Mouse (Mus musculus) lung, embryonic 14.5 days (tissue): ENCODE results near the gene Dnajc8. TPM values are rescaled to one million over a fixed set of nuclear protein-coding genes. Genes with fewer than 3 reads are reported as not detected.
A peak's percentile ranks its signal among the peaks of the same experiment; 100 is the strongest.
"Not testable (repeated sequence)": the region's sequence is repeated elsewhere in the genome, so short reads cannot be mapped to it uniquely, and the experiment has no call there.

Experiments
- ATAC-seq: fragments of 200-750 bp; cut with Nextera tagmentation; 2 replicates; pipeline ENCODE4 v1.8.0; 2017; ENCODE audit warnings: mild to moderate bottlenecking, moderate TSS enrichment, moderate library complexity; ENCODE audit not compliant: insufficient read depth
- DNase-seq: peaks from one replicate; pipeline ENCODE4 v3.0.0-alpha.2; 2015
- H3K27ac ChIP-seq: fragments of 300-500 bp; sonication (generic); 2 replicates; pipeline ENCODE4 v1.5.1; 2014; ENCODE audit warnings: low read depth, mild to moderate bottlenecking, moderate library complexity
- H3K27me3 ChIP-seq: fragments of 300-500 bp; sonication (generic); 2 replicates; pipeline ENCODE4 v1.6.1; 2014; ENCODE audit warnings: low read length, control low read depth; ENCODE audit not compliant: insufficient read depth
- H3K36me3 ChIP-seq: fragments of 300-500 bp; sonication (generic); 2 replicates; pipeline ENCODE4 v1.6.1; 2014; ENCODE audit warnings: control low read depth; ENCODE audit not compliant: insufficient read depth
- H3K4me1 ChIP-seq: fragments of 300-500 bp; sonication (generic); 2 replicates; pipeline ENCODE4 v1.6.1; 2014; ENCODE audit warnings: antibody characterized with exemption, control low read depth; ENCODE audit not compliant: insufficient read depth
- H3K4me2 ChIP-seq: fragments of 300-500 bp; sonication (generic); 2 replicates; pipeline ENCODE4 v1.6.1; 2014; ENCODE audit warnings: mild to moderate bottlenecking
- H3K4me3 ChIP-seq: fragments of 300-500 bp; sonication (generic); 2 replicates; pipeline ENCODE4 v1.5.1; 2014; ENCODE audit warnings: low read depth, low read length
- H3K9ac ChIP-seq: fragments of 300-500 bp; sonication (generic); 2 replicates; pipeline ENCODE4 v1.6.1; 2014
- H3K9me3 ChIP-seq: fragments of 300-500 bp; sonication (generic); 2 replicates; pipeline ENCODE4 v1.6.1; 2016; ENCODE audit warnings: low read depth, low read length, control low read depth
- CTCF ChIP-seq: IDR thresholded peaks from 2 replicates; pipeline ENCODE4 v1.5.1; 2016; ENCODE audit warnings: antibody characterized with exemption, low read depth
- WGBS: fragments of 180-500 bp; shearing (Covaris S2); extraction: QIAGEN DNeasy Blood & Tissue Kit; methylation state at CpG from one replicate; pipeline ENCODE4 v1.1.7; 2014; 5-methylcytosine and 5-hydroxymethylcytosine counted together
- polyA plus RNA-seq: library from polyadenylated mRNA; unstranded; fragments of >200 nt; fragmentation: Nextera tagmentation; extraction: Ambion mirVana; gene quantifications from 2 replicates; pipeline ENCODE4 v1.2.1, GENCODE M21; 2014

Dnajc8 gene
- polyA plus RNA-seq, 1 experiment from 2014 or later, result 191 TPM

GRCm38 (mm10) chr4:132588512-132588911 is 53.2 kb downstream of the Dnajc8 start:
- H3K27me3 ChIP-seq, result no peaks in the 10 kb centered on the region

GRCm38 (mm10) chr4:132590642-132591041 is 55.3 kb downstream of the Dnajc8 start:
- no peaks in the 10 kb centered on the region for H3K27me3 ChIP-seq
- H3K27ac ChIP-seq, result no peak overlapping the region
- DNase-seq (no peak), ATAC-seq (no peak)
- H3K36me3 ChIP-seq, result no peaks in the 10 kb centered on the region
- H3K9ac ChIP-seq, result no peak overlapping the region
- no peak for TF ChIP-seq CTCF
- H3K9me3 ChIP-seq, result no peaks in the 10 kb centered on the region
- H3K4me2 ChIP-seq, result no peak overlapping the region
- no peak overlapping the region for H3K4me3 ChIP-seq
- H3K4me1 ChIP-seq, result no peaks in the 10 kb centered on the region
- WGBS, result 65% methylated on average over 10 of the region's 10 CpGs

More at GRCm38 (mm10) chr4:132588512-132588911, 53.2 kb downstream of the Dnajc8 start:
- Histone ChIP-seq H3K36me3 (no peaks in the 10 kb centered on the region), H3K9ac (no peak overlapping the region), H3K4me3 (no peak overlapping the region), H3K4me2 (no peak overlapping the region), H3K9me3 (no peaks in the 10 kb centered on the region), H3K4me1 (no peaks in the 10 kb centered on the region), H3K27ac (no peak overlapping the region)
- DNase-seq (peak; percentile 11), ATAC-seq (no peak)
- WGBS, result 69% methylated on average over 3 of the region's 3 CpGs
- TF ChIP-seq CTCF, result no peak

- 85% methylated on average over 9 of the region's 9 CpGs for WGBS
- DNase-seq (peak; percentile 29), ATAC-seq (no peak)
- Histone ChIP-seq H3K4me2 (no peak overlapping the region), H3K27ac (no peak overlapping the region), H3K9ac (no peak overlapping the region), H3K27me3 (no peaks in the 10 kb centered on the region), H3K9me3 (no peaks in the 10 kb centered on the region), H3K4me3 (no peak overlapping the region), H3K4me1 (no peaks in the 10 kb centered on the region), H3K36me3 (no peaks in the 10 kb centered on the region)
- TF ChIP-seq CTCF, result no peak
These were observed 57.6 kb downstream of the Dnajc8 start for GRCm38 (mm10) chr4:132592958-132593357.

- Histone ChIP-seq H3K9me3 (no peaks in the 10 kb centered on the region), H3K4me1 (no peaks in the 10 kb centered on the region), H3K9ac (no peak overlapping the region), H3K27ac (no peak overlapping the region), H3K27me3 (no peaks in the 10 kb centered on the region), H3K4me3 (no peak overlapping the region), H3K36me3 (no peaks in the 10 kb centered on the region), H3K4me2 (no peak overlapping the region)
- DNase-seq (peak; percentile 17), ATAC-seq (no peak)
- TF ChIP-seq CTCF, result no peak
- WGBS, result 28% methylated on average over 4 of the region's 4 CpGs
These were observed 58.8 kb downstream of the Dnajc8 start for GRCm38 (mm10) chr4:132594191-132594590.

- Histone ChIP-seq H3K36me3 (no peaks in the 10 kb centered on the region), H3K9me3 (no peaks in the 10 kb centered on the region), H3K4me3 (no peak overlapping the region), H3K4me2 (no peak overlapping the region), H3K27me3 (no peaks in the 10 kb centered on the region), H3K9ac (no peak overlapping the region), H3K27ac (no peak overlapping the region), H3K4me1 (no peaks in the 10 kb centered on the region)
- DNase-seq, result no peak
- 0 out of 2 replicates have a peak, but pooled peaks have one; percentile 2 for TF ChIP-seq CTCF
- 76% methylated on average over 2 of the region's 2 CpGs for WGBS
- ATAC-seq, result no peak
These were observed 63.5 kb downstream of the Dnajc8 start for GRCm38 (mm10) chr4:132598861-132599260.

GRCm38 (mm10) chr4:132599764-132600163 is 64.4 kb downstream of the Dnajc8 start:
- H3K36me3 ChIP-seq, result no peaks in the 10 kb centered on the region
- no peak overlapping the region for H3K9ac ChIP-seq
- no peak overlapping the region for H3K27ac ChIP-seq
- no peaks in the 10 kb centered on the region for H3K4me1 ChIP-seq
- WGBS, result 77% methylated on average over 3 of the region's 3 CpGs
- H3K27me3 ChIP-seq, result no peaks in the 10 kb centered on the region
- no peak for DNase-seq
- no peak for TF ChIP-seq CTCF
- H3K4me3 ChIP-seq, result no peak overlapping the region
- H3K9me3 ChIP-seq, result no peaks in the 10 kb centered on the region
- no peak for ATAC-seq
- no peak overlapping the region for H3K4me2 ChIP-seq

- Histone ChIP-seq H3K27ac (no peak overlapping the region), H3K9me3 (no peaks in the 10 kb centered on the region), H3K4me2 (no peak overlapping the region), H3K36me3 (no peaks in the 10 kb centered on the region), H3K27me3 (no peaks in the 10 kb centered on the region), H3K9ac (no peak overlapping the region), H3K4me1 (no peaks in the 10 kb centered on the region), H3K4me3 (no peak overlapping the region)
- ATAC-seq (no peak), DNase-seq (no peak)
- WGBS, result 79% methylated on average over 6 of the region's 6 CpGs
- no peak for TF ChIP-seq CTCF
These were observed 65.1 kb downstream of the Dnajc8 start for GRCm38 (mm10) chr4:132600465-132600864.

- DNase-seq, H3K9me3 ChIP-seq, H3K27me3 ChIP-seq, H3K9ac ChIP-seq, H3K4me3 ChIP-seq, H3K4me1 ChIP-seq, H3K4me2 ChIP-seq, H3K36me3 ChIP-seq, H3K27ac ChIP-seq, ATAC-seq: not testable (repeated sequence)
- 95% methylated on average over 4 of the region's 5 CpGs for WGBS
These were observed 65.9 kb downstream of the Dnajc8 start for GRCm38 (mm10) chr4:132601242-132601641.

Other genes with a start within 250 kb of the Dnajc8 start
- 1.2 and 1.9 TPM in 2 replicates for gene Rab42, start 232.2 kb upstream of the Dnajc8 start, polyA plus RNA-seq
- gene Trnau1ap, start 206.0 kb upstream of the Dnajc8 start, polyA plus RNA-seq, result 69.9 and 71.8 TPM in 2 replicates
- gene Rcc1, start 181.9 kb upstream of the Dnajc8 start, polyA plus RNA-seq, result 67.5 and 77.0 TPM in 2 replicates
- gene Phactr4, start 113.1 kb upstream of the Dnajc8 start, polyA plus RNA-seq, result 23.3 and 23.9 TPM in 2 replicates
- gene Med18, start 71.6 kb upstream of the Dnajc8 start, polyA plus RNA-seq, result 20.0 and 20.1 TPM in 2 replicates
- 7.8 and 8.6 TPM in 2 replicates for gene Sesn2, start 25.0 kb upstream of the Dnajc8 start, polyA plus RNA-seq
- gene Atpif1, start 1.9 kb upstream of the Dnajc8 start, polyA plus RNA-seq, result 1,179 and 1,189 TPM in 2 replicates
- 0.83 and 1.1 TPM in 2 replicates for gene Ptafr, start 28.5 kb downstream of the Dnajc8 start, polyA plus RNA-seq
- 29.5 and 31.6 TPM in 2 replicates for gene Eya3, start 103.4 kb downstream of the Dnajc8 start, polyA plus RNA-seq
- gene Xkr8, start 197.0 kb downstream of the Dnajc8 start, polyA plus RNA-seq, result 4.7 and 5.5 TPM in 2 replicates
- gene Smpdl3b, start 221.7 kb downstream of the Dnajc8 start, polyA plus RNA-seq, result 7.8 and 8.4 TPM in 2 replicates
- gene Rpa2, start 232.8 kb downstream of the Dnajc8 start, polyA plus RNA-seq, result 127 and 129 TPM in 2 replicates